Mouse (Mus musculus) lung, embryonic 15.5 days (tissue): ENCODE measurements around the gene Plekhm3. TPM values are rescaled to one million over a fixed set of nuclear protein-coding genes. Genes with fewer than 3 reads are reported as not detected.

ENCODE experiments used
- ATAC-seq: fragments of 200-750 bp; cut with Nextera tagmentation; 2 replicates; pipeline ENCODE4 v1.8.0; 2017; ENCODE audit warnings: moderate number of reproducible peaks, borderline replicate concordance; ENCODE audit not compliant: low FRiP score, low TSS enrichment; ENCODE audit errors: extremely low read depth
- H3K27ac ChIP-seq: fragments of 300-500 bp; sonication (generic); 2 replicates; pipeline ENCODE4 v1.5.1; 2015; ENCODE audit warnings: moderate library complexity, mild to moderate bottlenecking, inconsistent platforms
- H3K27me3 ChIP-seq: fragments of 300-500 bp; sonication (generic); 2 replicates; pipeline ENCODE4 v1.6.1; 2015; ENCODE audit warnings: inconsistent platforms
- H3K36me3 ChIP-seq: fragments of 300-500 bp; sonication (generic); 2 replicates; pipeline ENCODE4 v1.6.1; 2015; ENCODE audit warnings: inconsistent platforms
- H3K4me1 ChIP-seq: fragments of 300-500 bp; sonication (generic); 2 replicates; pipeline ENCODE4 v1.6.1; 2015; ENCODE audit warnings: inconsistent platforms
- H3K4me2 ChIP-seq: fragments of 300-500 bp; sonication (generic); 2 replicates; pipeline ENCODE4 v1.6.1; 2015; ENCODE audit warnings: inconsistent platforms, mild to moderate bottlenecking, moderate library complexity
- H3K4me3 ChIP-seq: fragments of 300-500 bp; sonication (generic); 2 replicates; pipeline ENCODE4 v1.5.1; 2015; ENCODE audit warnings: mild to moderate bottlenecking, inconsistent platforms
- H3K9ac ChIP-seq: fragments of 300-500 bp; sonication (generic); 2 replicates; pipeline ENCODE4 v1.6.1; 2015; ENCODE audit warnings: inconsistent platforms
- H3K9me3 ChIP-seq: fragments of 300-500 bp; sonication (generic); 2 replicates; pipeline ENCODE4 v1.6.1; 2016; ENCODE audit warnings: inconsistent platforms
- WGBS: fragments of 180-500 bp; shearing (Covaris S2); methylation state at CpG from one replicate; pipeline ENCODE4 v1.1.7; 2015; 5-methylcytosine and 5-hydroxymethylcytosine counted together
- polyA plus RNA-seq: library from polyadenylated mRNA; unstranded; fragments of >200 nt; fragmentation: Nextera tagmentation; extraction: Ambion mirVana; gene quantifications from 2 replicates; pipeline ENCODE4 v1.2.1, GENCODE M21; 2015

Plekhm3 gene
- polyA plus RNA-seq, 1 experiment from 2014 or later = 8.1 TPM

DNA sequence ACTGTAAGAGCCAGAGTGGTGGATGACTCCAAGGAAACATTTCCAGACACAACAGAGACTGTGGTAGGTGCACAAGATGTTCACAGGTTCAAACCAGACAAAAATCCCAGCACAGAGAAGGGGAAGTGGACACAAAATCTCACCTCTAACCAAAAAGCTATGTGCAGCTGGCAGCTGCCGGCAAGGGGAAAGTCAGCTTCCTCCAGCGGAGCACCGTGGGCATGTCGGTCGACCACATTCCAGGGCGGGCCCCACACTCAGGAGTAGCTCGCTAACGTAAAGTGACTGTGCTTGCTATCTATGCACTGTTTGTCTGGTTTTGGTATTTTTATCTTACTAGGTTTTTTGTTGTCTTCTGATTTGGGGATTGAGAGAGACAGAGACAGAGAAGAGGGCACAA, 7.2 kb downstream of the Plekhm3 start:
- ATAC-seq = no peak
- H3K4me2 ChIP-seq = no peak overlapping the region

GRCm38 (mm10) chr1:64946106-64946505, 10.5 kb downstream of the Plekhm3 start:
- no peaks in the 10 kb centered on the region for H3K9me3 ChIP-seq
- H3K27ac ChIP-seq = no peak overlapping the region
- no peak overlapping the region for H3K4me2 ChIP-seq
- no peak overlapping the region for H3K4me3 ChIP-seq
- no peaks in the 10 kb centered on the region for H3K27me3 ChIP-seq
- no peak overlapping the region for H3K9ac ChIP-seq
- no peaks in the 10 kb centered on the region for H3K36me3 ChIP-seq
- H3K4me1 ChIP-seq = peaks cover 7% of the 10 kb centered on the region; the same call in 1 of the 2 replicates
- ATAC-seq = no peak
- WGBS = 22% methylated on average over 4 of the region's 4 CpGs

More for the DNA sequence above, 7.2 kb downstream of the Plekhm3 start:
- H3K4me1 ChIP-seq = peaks cover 7% of the 10 kb centered on the region; the same call in 1 of the 2 replicates
- 56% methylated on average over 8 of the region's 8 CpGs for WGBS
- no peak overlapping the region for H3K9ac ChIP-seq
- no peaks in the 10 kb centered on the region for H3K36me3 ChIP-seq
- no peaks in the 10 kb centered on the region for H3K27me3 ChIP-seq
- no peak overlapping the region for H3K4me3 ChIP-seq
- H3K9me3 ChIP-seq = no peaks in the 10 kb centered on the region
- H3K27ac ChIP-seq = no peak overlapping the region

GRCm38 (mm10) chr1:64945214-64945785, 11.3 kb downstream of the Plekhm3 start:
- H3K4me2 ChIP-seq = no peak overlapping the region
- ATAC-seq = no peak
- no peaks in the 10 kb centered on the region for H3K27me3 ChIP-seq
- H3K4me1 ChIP-seq = peaks cover 7% of the 10 kb centered on the region; the same call in 1 of the 2 replicates
- no peak overlapping the region for H3K27ac ChIP-seq
- H3K36me3 ChIP-seq = no peaks in the 10 kb centered on the region
- no peaks in the 10 kb centered on the region for H3K9me3 ChIP-seq
- WGBS = 64% methylated on average over 9 of the region's 9 CpGs
- H3K4me3 ChIP-seq = no peak overlapping the region
- no peak overlapping the region for H3K9ac ChIP-seq

DNA sequence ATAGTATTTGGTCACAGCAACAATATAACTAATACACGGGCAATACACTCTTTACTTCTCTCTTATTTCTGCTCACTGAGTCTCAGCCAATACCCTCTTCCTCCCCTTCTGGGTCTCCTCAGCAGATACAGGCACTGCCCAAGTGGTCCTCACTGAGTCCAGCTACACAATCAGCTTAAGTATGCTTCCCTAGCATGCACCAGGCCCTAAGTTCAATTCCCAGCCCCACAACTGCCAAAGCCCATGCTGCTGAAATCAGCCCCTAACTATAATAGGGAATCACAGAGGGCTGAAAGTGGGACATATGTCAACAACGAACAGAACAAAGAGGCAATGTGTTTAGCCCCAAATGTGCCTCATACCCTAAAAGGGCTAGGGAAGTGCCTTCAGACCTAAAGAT, 11.9 kb downstream of the Plekhm3 start:
- no peaks in the 10 kb centered on the region for H3K36me3 ChIP-seq
- no peak overlapping the region for H3K4me3 ChIP-seq
- H3K4me2 ChIP-seq = no peak overlapping the region
- no peaks in the 10 kb centered on the region for H3K27me3 ChIP-seq
- H3K9ac ChIP-seq = no peak overlapping the region
- H3K9me3 ChIP-seq = no peaks in the 10 kb centered on the region
- H3K4me1 ChIP-seq = peaks cover 7% of the 10 kb centered on the region; the same call in 1 of the 2 replicates
- H3K27ac ChIP-seq = no peak overlapping the region
- ATAC-seq = no peak
- WGBS = 75% methylated on average over 2 of the region's 2 CpGs

DNA sequence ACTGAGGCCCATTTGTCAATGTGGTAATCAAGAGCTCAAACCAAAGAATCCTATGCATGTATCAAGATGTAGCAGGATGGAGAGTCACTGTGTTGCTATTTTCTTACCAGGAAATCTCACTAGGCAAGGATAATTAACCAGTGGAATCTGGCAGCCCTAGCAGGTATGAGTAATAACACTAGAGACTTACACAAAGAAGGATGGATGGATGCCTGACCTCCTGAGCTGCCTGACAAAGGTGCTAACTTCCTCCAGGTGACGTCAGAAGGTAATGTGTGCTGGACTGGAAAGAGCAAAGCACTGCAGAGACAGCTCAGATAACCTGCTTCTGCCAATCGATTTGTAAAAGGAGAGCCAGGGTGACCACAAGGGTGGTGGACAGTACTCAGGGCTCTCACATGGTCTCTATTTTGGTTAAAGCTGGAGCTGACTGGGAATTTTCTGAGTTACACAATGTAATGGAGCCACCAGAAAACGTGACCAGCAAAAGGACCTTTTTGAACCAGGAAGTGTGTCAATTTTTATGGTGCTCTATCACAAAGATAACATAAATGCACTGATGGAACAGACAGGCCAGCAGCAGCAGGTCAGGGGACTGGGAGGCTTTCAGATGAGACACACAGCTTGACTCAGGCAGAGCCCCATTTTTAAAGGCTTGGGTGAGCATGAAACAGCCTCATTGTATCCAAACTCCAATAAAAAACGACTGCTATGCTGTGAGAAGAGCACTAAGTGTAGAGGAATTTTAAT, 14.4 kb downstream of the Plekhm3 start:
- no peak overlapping the region for H3K27ac ChIP-seq
- H3K9ac ChIP-seq = no peak overlapping the region

GRCm38 (mm10) chr1:64938907-64939306, 17.7 kb downstream of the Plekhm3 start:
- no peak overlapping the region for H3K9ac ChIP-seq
- no peaks in the 10 kb centered on the region; the same call in 1 of the 2 replicates for H3K36me3 ChIP-seq
- H3K9me3 ChIP-seq = no peaks in the 10 kb centered on the region
- H3K27me3 ChIP-seq = no peaks in the 10 kb centered on the region
- no peaks in the 10 kb centered on the region for H3K4me1 ChIP-seq
- no peak overlapping the region for H3K27ac ChIP-seq
- no peak overlapping the region for H3K4me3 ChIP-seq
- no peak overlapping the region for H3K4me2 ChIP-seq
- no peak for ATAC-seq
- WGBS = 82% methylated on average over 7 of the region's 7 CpGs

More for the DNA sequence above, 14.4 kb downstream of the Plekhm3 start:
- H3K36me3 ChIP-seq = no peaks in the 10 kb centered on the region; the same call in 1 of the 2 replicates
- 57% methylated on average over 4 of the region's 4 CpGs for WGBS
- ATAC-seq = no peak
- H3K4me2 ChIP-seq = no peak overlapping the region
- H3K9me3 ChIP-seq = no peaks in the 10 kb centered on the region
- no peaks in the 10 kb centered on the region for H3K27me3 ChIP-seq
- no peaks in the 10 kb centered on the region for H3K4me1 ChIP-seq
- H3K4me3 ChIP-seq = no peak overlapping the region

- no peak for ATAC-seq
- H3K4me3 ChIP-seq = no peak overlapping the region
- no peaks in the 10 kb centered on the region; the same call in 1 of the 2 replicates for H3K36me3 ChIP-seq
- H3K9ac ChIP-seq = no peak overlapping the region
- H3K27me3 ChIP-seq = no peaks in the 10 kb centered on the region
- H3K9me3 ChIP-seq = no peaks in the 10 kb centered on the region
- 92% methylated on average over 10 of the region's 10 CpGs for WGBS
- H3K4me2 ChIP-seq = no peak overlapping the region
- no peaks in the 10 kb centered on the region for H3K4me1 ChIP-seq
- H3K27ac ChIP-seq = no peak overlapping the region
Observed at GRCm38 (mm10) chr1:64937692-64938091, 18.9 kb downstream of the Plekhm3 start.

- Histone ChIP-seq H3K9ac (no peak overlapping the region), H3K4me1 (no peaks in the 10 kb centered on the region), H3K4me2 (no peak overlapping the region), H3K27me3 (no peaks in the 10 kb centered on the region), H3K27ac (no peak overlapping the region), H3K9me3 (no peaks in the 10 kb centered on the region), H3K36me3 (no peaks in the 10 kb centered on the region; the same call in 1 of the 2 replicates), H3K4me3 (no peak overlapping the region)
- ATAC-seq = no peak
- WGBS = 89% methylated on average over 1 of the region's 1 CpGs
Observed at GRCm38 (mm10) chr1:64932921-64933320, 23.7 kb downstream of the Plekhm3 start.

DNA sequence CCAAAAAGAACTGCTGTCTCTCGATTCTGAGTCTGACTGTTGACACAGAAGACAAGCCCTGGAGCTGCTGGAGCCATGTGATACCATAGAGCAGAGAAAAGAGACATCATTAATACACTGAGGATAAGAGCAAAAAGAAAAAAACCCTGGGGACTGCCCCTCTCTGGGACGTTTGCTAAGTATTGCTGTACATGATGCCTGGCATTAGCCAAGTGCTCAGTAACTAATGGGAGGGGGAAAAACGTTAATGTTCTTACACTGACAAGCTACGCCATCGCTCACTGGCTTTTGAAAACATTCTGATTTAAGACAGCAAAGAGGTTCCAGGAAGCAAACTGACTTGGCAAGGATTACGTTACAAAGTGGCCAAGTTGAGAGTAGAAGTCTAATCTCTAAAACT, 26.5 kb downstream of the Plekhm3 start:
- H3K4me2 ChIP-seq = no peak overlapping the region
- no peak for ATAC-seq
- H3K27me3 ChIP-seq = no peaks in the 10 kb centered on the region
- H3K27ac ChIP-seq = no peak overlapping the region
- no peaks in the 10 kb centered on the region for H3K9me3 ChIP-seq
- no peaks in the 10 kb centered on the region for H3K36me3 ChIP-seq
- 53% methylated on average over 6 of the region's 6 CpGs for WGBS
- no peaks in the 10 kb centered on the region for H3K4me1 ChIP-seq
- no peak overlapping the region for H3K4me3 ChIP-seq
- no peak overlapping the region for H3K9ac ChIP-seq

GRCm38 (mm10) chr1:64929673-64930072, 27.0 kb downstream of the Plekhm3 start:
- Histone ChIP-seq H3K4me3 (no peak overlapping the region), H3K4me2 (no peak overlapping the region), H3K27me3 (no peaks in the 10 kb centered on the region), H3K9ac (no peak overlapping the region), H3K9me3 (no peaks in the 10 kb centered on the region), H3K27ac (no peak overlapping the region), H3K36me3 (no peaks in the 10 kb centered on the region), H3K4me1 (no peaks in the 10 kb centered on the region)
- no peak for ATAC-seq
- 60% methylated on average over 4 of the region's 4 CpGs for WGBS

- Histone ChIP-seq H3K9ac (no peak overlapping the region), H3K4me1 (no peaks in the 10 kb centered on the region), H3K9me3 (no peaks in the 10 kb centered on the region), H3K4me2 (no peak overlapping the region), H3K4me3 (no peak overlapping the region), H3K36me3 (no peaks in the 10 kb centered on the region), H3K27me3 (no peaks in the 10 kb centered on the region), H3K27ac (no peak overlapping the region)
- no peak for ATAC-seq
- 96% methylated on average over 3 of the region's 3 CpGs for WGBS
Observed at GRCm38 (mm10) chr1:64928542-64928941, 28.1 kb downstream of the Plekhm3 start.

- H3K36me3 ChIP-seq = no peaks in the 10 kb centered on the region
- H3K27ac ChIP-seq = no peak overlapping the region
- no peak overlapping the region for H3K4me2 ChIP-seq
- H3K9me3 ChIP-seq = no peaks in the 10 kb centered on the region
- no peaks in the 10 kb centered on the region for H3K4me1 ChIP-seq
- 82% methylated on average over 15 of the region's 15 CpGs for WGBS
- ATAC-seq = no peak
- H3K4me3 ChIP-seq = no peak overlapping the region
- H3K9ac ChIP-seq = no peak overlapping the region
- H3K27me3 ChIP-seq = no peaks in the 10 kb centered on the region
Observed at GRCm38 (mm10) chr1:64927437-64928274, 29.0 kb downstream of the Plekhm3 start.
